Mouse (Mus musculus) duodenum, adult 2 months (tissue): ENCODE measurements around the gene Cabin1. TPM values are rescaled to one million over a fixed set of nuclear protein-coding genes. Genes with fewer than 3 reads are reported as not detected.

ENCODE experiments used
- polyA plus RNA-seq: library from polyadenylated mRNA; depleted of rRNA; stranded (reverse); fragments of >200 nt; gene quantifications from 2 replicates; pipeline ENCODE4 v1.2.3, GENCODE M21; 2012; ENCODE audit warnings: low replicate concordance; rRNA removed

Cabin1 gene
- polyA plus RNA-seq: 28.9 and 35.0 TPM in 2 replicates

GRCm38 (mm10) chr10:75763682-75764518 lies at the start of gene Cabin1:
Cabin1 (minus strand) TSS chr10:75764341.

GRCm38 (mm10) chr10:75798176-75798696 lies 34.1 kb upstream of the Cabin1 start, which contains the start of gene Gstt1:
Gstt1 (minus strand) TSS chr10:75798584.

GRCm38 (mm10) chr10:75780769-75781578 lies 16.8 kb upstream of the Cabin1 start, which contains the start of the genes Gm20441 and Gstt3:
Gm20441 (minus strand) TSS chr10:75780954.
Gstt3 (minus strand) TSS chr10:75781414.

GRCm38 (mm10) chr10:75772795-75773664 lies 8.9 kb upstream of the Cabin1 start, which contains the start of gene Ddt:
Ddt (minus strand) TSS chr10:75773414.

GRCm38 (mm10) chr10:75643741-75644343 lies 120.3 kb downstream of the Cabin1 start, which contains the start of gene Susd2:
Susd2 (minus strand) TSS chr10:75644008.

Other genes with a start within 250 kb of the Cabin1 start
- 1.7 and 4.1 TPM in 2 replicates for gene Snrpd3, start 246.8 kb downstream of the Cabin1 start, polyA plus RNA-seq
- gene Gucd1, start 246.4 kb downstream of the Cabin1 start, polyA plus RNA-seq: 150 and 217 TPM in 2 replicates
- 1.2 and 2.3 TPM in 2 replicates for gene Lrrc75b, start 204.0 kb downstream of the Cabin1 start, polyA plus RNA-seq
- gene Ggt1, start 202.7 kb downstream of the Cabin1 start, polyA plus RNA-seq: 547 and 933 TPM in 2 replicates
- gene Ggt5, start 175.0 kb downstream of the Cabin1 start, polyA plus RNA-seq: 26.8 and 33.3 TPM in 2 replicates
- 13.4 and 185 TPM in 2 replicates for gene Susd2, start 120.3 kb downstream of the Cabin1 start, polyA plus RNA-seq
- 72.5 and 123 TPM in 2 replicates for gene Ddt, start 9.1 kb upstream of the Cabin1 start, polyA plus RNA-seq
- gene Gm20441, start 16.6 kb upstream of the Cabin1 start, polyA plus RNA-seq: 0.35 and 0.62 TPM in 2 replicates
- gene Gstt3, start 17.1 kb upstream of the Cabin1 start, polyA plus RNA-seq: 54.3 and 60.2 TPM in 2 replicates
- 155 and 255 TPM in 2 replicates for gene Gstt1, start 34.2 kb upstream of the Cabin1 start, polyA plus RNA-seq
- not detected in 2 replicates for gene Gstt4, start 58.2 kb upstream of the Cabin1 start, polyA plus RNA-seq
- 143 and 478 TPM in 2 replicates for gene Gstt2, start 73.1 kb upstream of the Cabin1 start, polyA plus RNA-seq
- gene Mif, start 95.9 kb upstream of the Cabin1 start, polyA plus RNA-seq: 800 and 939 TPM in 2 replicates
- 82.6 and 108 TPM in 2 replicates for gene Derl3, start 129.1 kb upstream of the Cabin1 start, polyA plus RNA-seq
- 32.6 and 50.7 TPM in 2 replicates for gene Smarcb1, start 157.3 kb upstream of the Cabin1 start, polyA plus RNA-seq
- gene Chchd10, start 168.8 kb upstream of the Cabin1 start, polyA plus RNA-seq: 2,198 and 3,586 TPM in 2 replicates
- gene Mmp11, start 172.2 kb upstream of the Cabin1 start, polyA plus RNA-seq: 7.4 and 10.6 TPM in 2 replicates
- not detected in 2 replicates for gene Gm867, start 176.3 kb upstream of the Cabin1 start, polyA plus RNA-seq
- gene Vpreb3, start 178.7 kb upstream of the Cabin1 start, polyA plus RNA-seq: 15.6 and 34.8 TPM in 2 replicates
- 0.06 and 0.18 TPM in 2 replicates for gene Gm5134, start 190.2 kb upstream of the Cabin1 start, polyA plus RNA-seq